Mouse (Mus musculus) v-Abl transformed pro-B cells (cell line): ENCODE measurements around the gene Syn1.

Experiments used
- in situ Hi-C, 2 experiments: fragments of 400-800 bp; cut with MboI; formaldehyde crosslinking; loops; one replicate each; pipeline ENCODE4 v1.15.1; 2025; ENCODE audit not compliant: unreplicated experiment in 2 of 2

The Syn1 gene

GRCm38 (mm10) chrX:20863161-20864101 is 57.4 kb downstream of the Syn1 start:
- in situ Hi-C loops: no loop called here

DNA sequence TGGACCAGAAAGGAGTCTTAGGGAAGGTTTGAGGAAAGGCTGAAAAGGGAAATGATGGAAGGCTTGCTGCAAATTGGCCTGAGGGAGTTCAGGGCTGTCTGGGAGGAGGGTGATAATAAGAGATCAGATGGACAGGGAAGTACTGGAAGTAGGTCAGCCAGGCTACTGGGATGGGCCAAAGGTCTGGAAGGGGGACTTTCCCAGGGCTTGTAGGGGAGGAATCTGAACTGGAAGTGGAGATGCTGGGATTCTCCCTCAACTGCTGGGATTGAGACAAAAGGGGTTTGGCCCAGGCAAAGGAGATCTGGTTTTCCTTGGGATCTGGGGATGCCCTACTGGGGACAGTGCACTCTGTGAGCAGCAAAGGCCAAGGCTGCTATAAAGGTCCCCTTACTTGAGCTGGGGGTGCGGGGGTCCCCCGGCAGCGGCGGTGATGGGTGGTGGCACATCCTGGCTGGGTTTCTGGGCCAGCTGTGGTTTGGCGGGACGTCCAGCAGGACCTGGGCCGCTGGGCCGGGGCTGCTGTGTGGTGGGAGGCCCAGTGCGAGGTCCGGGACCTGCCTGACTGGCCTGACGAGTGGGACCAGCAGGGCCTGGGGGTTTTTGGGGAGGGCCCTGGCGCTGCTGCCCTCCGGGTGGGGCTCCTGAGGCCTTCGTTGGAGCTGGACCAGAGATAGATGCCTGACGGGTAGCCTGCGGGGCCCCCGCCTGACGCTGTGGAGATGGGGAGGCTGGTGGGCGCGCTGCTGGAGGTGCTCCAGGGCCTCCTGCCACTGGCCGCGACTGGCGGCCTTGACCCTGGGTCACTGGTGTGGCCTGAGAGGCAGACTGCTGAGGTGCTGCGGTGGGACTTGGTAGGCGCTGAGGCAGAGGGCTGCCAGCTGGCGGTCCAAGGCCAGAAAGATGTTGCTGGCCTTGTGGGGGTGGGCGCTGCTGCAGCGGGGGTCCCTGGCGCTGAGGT is 58.4 kb downstream of the Syn1 start:
- in situ Hi-C loops: no loop called here

GRCm38 (mm10) chrX:20861453-20862104 is 59.2 kb downstream of the Syn1 start:
- in situ Hi-C loops: no loop called here

DNA sequence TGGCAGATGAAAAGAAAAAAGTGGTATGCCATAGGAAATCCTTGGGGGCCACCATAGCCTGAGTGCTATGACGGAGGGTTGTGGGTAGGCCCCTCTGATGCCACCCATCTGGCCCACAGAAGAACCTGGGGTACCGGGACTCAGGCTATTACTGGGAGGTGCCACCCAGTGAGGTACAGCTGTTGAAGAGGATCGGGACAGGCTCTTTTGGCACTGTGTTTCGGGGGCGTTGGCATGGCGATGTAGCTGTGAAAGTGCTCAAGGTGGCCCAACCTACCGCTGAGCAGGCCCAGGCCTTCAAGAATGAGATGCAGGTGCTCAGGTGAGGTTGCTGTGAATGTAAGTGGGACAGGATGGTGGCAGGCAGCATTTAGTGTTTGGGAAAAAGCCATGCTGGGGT is 67.0 kb downstream of the Syn1 start:
- in situ Hi-C loops: no loop called here

DNA sequence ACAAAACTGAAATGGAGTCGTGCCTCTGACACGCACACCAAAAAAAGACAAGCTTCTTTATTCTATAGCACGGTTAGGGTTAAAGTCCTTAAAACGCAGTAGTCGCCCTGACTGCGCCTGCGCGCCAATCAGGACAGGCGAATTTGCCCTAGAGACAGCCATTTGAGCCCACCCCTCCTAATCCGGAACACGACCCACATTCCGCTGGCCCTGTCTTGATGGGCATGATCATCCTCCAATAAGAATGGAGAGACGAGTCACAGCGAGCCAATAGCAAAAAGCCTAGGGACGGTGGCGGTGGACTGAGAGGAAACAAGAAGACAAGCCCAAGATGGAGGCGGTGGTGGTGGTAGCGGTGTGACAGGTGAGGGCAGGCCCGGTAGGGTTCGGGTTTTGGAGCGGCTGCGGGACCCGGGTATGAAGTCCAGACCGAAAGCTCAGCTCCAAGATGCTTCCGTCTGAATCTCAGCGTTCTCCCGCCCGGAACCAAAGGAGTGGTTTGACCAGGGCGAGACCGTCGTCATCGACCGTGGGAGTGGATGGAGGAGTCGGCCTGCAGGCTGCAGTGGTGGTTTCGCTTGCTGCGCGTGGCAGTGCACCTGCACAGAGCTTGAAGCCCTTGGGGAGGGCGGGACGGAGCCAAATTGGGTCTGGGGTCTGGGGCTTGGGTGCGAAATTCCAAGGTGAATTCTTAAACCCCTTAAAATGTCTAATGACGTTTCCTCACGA is 72.4 kb downstream of the Syn1 start:
- in situ Hi-C loops: loop anchor here in 1 of 2 experiments (25.0 kb wide), 1 partner anchor 214 kb away; the partner anchor contains the start of genes Spaca5 and Zfp182

- in situ Hi-C loops: loop anchor here in 1 of 2 experiments (25.0 kb wide), 1 partner anchor 214 kb away; the partner anchor contains the start of genes Spaca5 and Zfp182
Observed at GRCm38 (mm10) chrX:20847816-20848215, 73.0 kb downstream of the Syn1 start.

GRCm38 (mm10) chrX:20847232-20847631 is 73.6 kb downstream of the Syn1 start:
- in situ Hi-C loops: loop anchor here in 1 of 2 experiments (25.0 kb wide), 1 partner anchor 215 kb away; the partner anchor contains the start of genes Spaca5 and Zfp182

GRCm38 (mm10) chrX:20828934-20829333 is 91.9 kb downstream of the Syn1 start:
- in situ Hi-C loops: loop anchor here in 1 of 2 experiments (25.0 kb wide), 1 partner anchor 233 kb away; the partner anchor contains the start of genes Spaca5 and Zfp182

GRCm38 (mm10) chrX:20819708-20820426 is 100.9 kb downstream of the Syn1 start:
- in situ Hi-C loops: loop anchor here in 1 of 2 experiments (10.0 kb wide), 2 partner anchors 165 to 525 kb away; partner anchors contain the start of gene Uba1

- in situ Hi-C loops: loop anchor here in 1 of 2 experiments (10.0 kb wide), 2 partner anchors 164 to 526 kb away; partner anchors contain the start of gene Uba1
Observed at GRCm38 (mm10) chrX:20819204-20819628, 101.6 kb downstream of the Syn1 start.

- in situ Hi-C loops: loop anchor here in 1 of 2 experiments (10.0 kb wide), 2 partner anchors 162 to 528 kb away; partner anchors contain the start of gene Uba1
Observed at GRCm38 (mm10) chrX:20816974-20817373, 103.8 kb downstream of the Syn1 start.
